Mouse (Mus musculus): ENCODE measurements around the gene Itsn1. TPM values are rescaled to one million over a fixed set of nuclear protein-coding genes. Genes with fewer than 3 reads are reported as not detected.

Itsn1 gene
- polyA plus RNA-seq (2012; rRNA removed) = 19.0 and 25.8 TPM in 2 replicates

- DNase-seq (ENCODE audit: low read depth) = no peak
Measured at GRCm38 (mm10) chr16:91729066-91729482, at the start of gene Itsn1. Gene Itsn1 (plus strand): TSS chr16:91729281.

GRCm38 (mm10) chr16:91680656-91681055, 48.4 kb upstream of the Itsn1 start:
- no peak for DNase-seq (ENCODE audit: low read depth)

- DNase-seq (ENCODE audit: low read depth) = no peak
Measured at GRCm38 (mm10) chr16:91685526-91685925, 43.6 kb upstream of the Itsn1 start.

GRCm38 (mm10) chr16:91686369-91686768, 42.7 kb upstream of the Itsn1 start:
- no peak for DNase-seq (ENCODE audit: low read depth)

- no peak for DNase-seq (ENCODE audit: low read depth)
Measured at GRCm38 (mm10) chr16:91688023-91688618, 41.0 kb upstream of the Itsn1 start.

GRCm38 (mm10) chr16:91688619-91689334, 40.3 kb upstream of the Itsn1 start, which contains the start of gene Donson:
Gene Donson (minus strand): TSS chr16:91688770.
- no peak for DNase-seq (ENCODE audit: low read depth)

- no peak for DNase-seq (ENCODE audit: low read depth)
Measured at GRCm38 (mm10) chr16:91689791-91690190, 39.3 kb upstream of the Itsn1 start.

GRCm38 (mm10) chr16:91694455-91695084, 34.5 kb upstream of the Itsn1 start:
- DNase-seq (ENCODE audit: low read depth) = no peak

- no peak for DNase-seq (ENCODE audit: low read depth)
Measured at GRCm38 (mm10) chr16:91695108-91695755, 33.8 kb upstream of the Itsn1 start.

GRCm38 (mm10) chr16:91698995-91699394, 30.1 kb upstream of the Itsn1 start:
- no peak for DNase-seq (ENCODE audit: low read depth)

- DNase-seq (ENCODE audit: low read depth) = no peak
Measured at GRCm38 (mm10) chr16:91701908-91702307, 27.2 kb upstream of the Itsn1 start.

GRCm38 (mm10) chr16:91702771-91703188, 26.3 kb upstream of the Itsn1 start:
- DNase-seq (ENCODE audit: low read depth) = no peak

- no peak for DNase-seq (ENCODE audit: low read depth)
Measured at GRCm38 (mm10) chr16:91704603-91705340, 24.3 kb upstream of the Itsn1 start.

- DNase-seq (ENCODE audit: low read depth) = no peak
Measured at GRCm38 (mm10) chr16:91710241-91710640, 18.8 kb upstream of the Itsn1 start.

- DNase-seq (ENCODE audit: low read depth) = no peak
Measured at GRCm38 (mm10) chr16:91716927-91717349, 12.1 kb upstream of the Itsn1 start.

- no peak for DNase-seq (ENCODE audit: low read depth)
Measured at GRCm38 (mm10) chr16:91717399-91717798, 11.7 kb upstream of the Itsn1 start.

GRCm38 (mm10) chr16:91724247-91724646, 4.8 kb upstream of the Itsn1 start:
- DNase-seq (ENCODE audit: low read depth) = no peak

GRCm38 (mm10) chr16:91727433-91727832, 1.6 kb upstream of the Itsn1 start:
- DNase-seq (ENCODE audit: low read depth) = peak; percentile 55

GRCm38 (mm10) chr16:91728123-91729065, 687 bp upstream of the Itsn1 start, which contains the start of gene Cryzl1:
Gene Cryzl1 (minus strand): TSS chr16:91728975.
- peak; percentile 97 for DNase-seq (ENCODE audit: low read depth)

- DNase-seq (ENCODE audit: low read depth) = no peak
Measured at GRCm38 (mm10) chr16:91729821-91730441, 850 bp downstream of the Itsn1 start.
